Mouse (Mus musculus) heart, embryonic 14.5 days (tissue): ENCODE data around the gene Ppil3. TPM values are rescaled to one million over a fixed set of nuclear protein-coding genes. Genes with fewer than 3 reads are reported as not detected.

ENCODE experiments used
- ATAC-seq: fragments of 200-750 bp; cut with Nextera tagmentation; 2 replicates; pipeline ENCODE4 v1.8.0; 2017; ENCODE audit warnings: low read depth, moderate TSS enrichment; ENCODE audit not compliant: insufficient number of reproducible peaks, insufficient read depth, low FRiP score
- H3K27ac ChIP-seq, 2 experiments: fragments of 200-500 bp in 1 of 2; fragments of 300-500 bp in 1 of 2; sonication (generic) in 1 of 2; replicated peaks in 1 of 2; 2 replicates each; pipeline ENCODE4 v1.5.1; 2012 to 2014; ENCODE audit warnings: low read depth in 2 of 2, low read length in 2 of 2, control low read depth in 1 of 2, mild to moderate bottlenecking in 1 of 2, mixed read lengths in 1 of 2; ENCODE audit not compliant: control insufficient read depth in 1 of 2, insufficient read depth in 1 of 2
- H3K27me3 ChIP-seq: fragments of 300-500 bp; sonication (generic); 2 replicates; pipeline ENCODE4 v1.6.1; 2014; ENCODE audit warnings: mild to moderate bottlenecking, low read length, control low read depth; ENCODE audit not compliant: control insufficient read depth, insufficient read depth
- H3K36me3 ChIP-seq: fragments of 300-500 bp; sonication (generic); 2 replicates; pipeline ENCODE4 v1.6.1; 2014; ENCODE audit warnings: mild to moderate bottlenecking, control low read depth, low read length, mixed read lengths; ENCODE audit not compliant: control insufficient read depth, insufficient read depth
- H3K4me1 ChIP-seq, 2 experiments: fragments of 200-500 bp in 1 of 2; fragments of 300-500 bp in 1 of 2; sonication (generic) in 1 of 2; 2 replicates each; pipeline ENCODE4 v1.6.1; 2012 to 2014; ENCODE audit warnings: low read length in 2 of 2, control low read depth in 1 of 2, mixed read lengths in 1 of 2; ENCODE audit not compliant: control insufficient read depth in 2 of 2, insufficient read depth in 2 of 2
- H3K4me2 ChIP-seq: fragments of 300-500 bp; sonication (generic); 2 replicates; pipeline ENCODE4 v1.6.1; 2014; ENCODE audit warnings: mild to moderate bottlenecking, low read length
- H3K4me3 ChIP-seq, 2 experiments: fragments of 200-500 bp in 1 of 2; fragments of 300-500 bp in 1 of 2; sonication (generic) in 1 of 2; 2 replicates each; pipeline ENCODE4 v1.5.1; 2012 to 2014; ENCODE audit warnings: low read length in 2 of 2, mild to moderate bottlenecking in 2 of 2, control low read depth in 1 of 2, low read depth in 1 of 2, moderate library complexity in 1 of 2; ENCODE audit not compliant: control insufficient read depth in 1 of 2, insufficient read depth in 1 of 2
- H3K9ac ChIP-seq: fragments of 300-500 bp; sonication (generic); 2 replicates; pipeline ENCODE4 v1.6.1; 2014; ENCODE audit warnings: mild to moderate bottlenecking, low read length
- H3K9me3 ChIP-seq: fragments of 300-500 bp; sonication (generic); 2 replicates; pipeline ENCODE4 v1.6.1; 2016; ENCODE audit warnings: low read length, control low read depth; ENCODE audit not compliant: control insufficient read depth
- WGBS: fragments of 180-500 bp; shearing (Covaris S2); extraction: QIAGEN DNeasy Blood & Tissue Kit; methylation state at CpG from one replicate; pipeline ENCODE4 v1.1.7; 2014; 5-methylcytosine and 5-hydroxymethylcytosine counted together
- polyA plus RNA-seq: library from polyadenylated mRNA; unstranded; fragments of >200 nt; fragmentation: Nextera tagmentation; extraction: Ambion mirVana; gene quantifications from 2 replicates; pipeline ENCODE4 v1.2.1, GENCODE M21; 2014

Gene Ppil3
- polyA plus RNA-seq, 1 experiment from 2014 or later: 38.5 TPM

DNA sequence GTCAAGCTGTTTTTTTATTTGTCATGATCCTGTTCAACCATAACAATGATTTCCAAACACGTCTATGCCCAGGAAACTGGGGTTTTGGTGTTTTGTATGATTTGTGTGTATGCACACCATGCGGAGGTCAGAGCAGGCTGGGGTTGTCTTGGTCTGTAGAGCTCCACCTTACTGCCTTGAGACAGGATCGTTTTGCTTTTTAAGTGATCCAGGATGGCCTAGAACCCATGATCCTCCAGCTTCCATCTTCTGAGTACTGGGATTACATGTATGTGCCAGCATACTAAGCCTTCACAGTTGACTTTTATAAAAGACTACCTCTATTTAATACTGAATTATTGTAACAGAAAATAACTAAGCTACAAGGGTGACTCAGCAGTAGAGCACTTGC lies 35.1 kb downstream of the Ppil3 start:
- no peaks in the 10 kb centered on the region for H3K4me1 ChIP-seq
- no peak overlapping the region for H3K27ac ChIP-seq
- no peak for ATAC-seq
- H3K4me2 ChIP-seq: no peak overlapping the region
- no peak overlapping the region for H3K9ac ChIP-seq
- peaks cover 79% of the 10 kb centered on the region for H3K36me3 ChIP-seq
- H3K9me3 ChIP-seq: no peaks in the 10 kb centered on the region
- 85% methylated on average over 3 of the region's 3 CpGs for WGBS
- no peaks in the 10 kb centered on the region for H3K27me3 ChIP-seq
- no peak overlapping the region for H3K4me3 ChIP-seq

DNA sequence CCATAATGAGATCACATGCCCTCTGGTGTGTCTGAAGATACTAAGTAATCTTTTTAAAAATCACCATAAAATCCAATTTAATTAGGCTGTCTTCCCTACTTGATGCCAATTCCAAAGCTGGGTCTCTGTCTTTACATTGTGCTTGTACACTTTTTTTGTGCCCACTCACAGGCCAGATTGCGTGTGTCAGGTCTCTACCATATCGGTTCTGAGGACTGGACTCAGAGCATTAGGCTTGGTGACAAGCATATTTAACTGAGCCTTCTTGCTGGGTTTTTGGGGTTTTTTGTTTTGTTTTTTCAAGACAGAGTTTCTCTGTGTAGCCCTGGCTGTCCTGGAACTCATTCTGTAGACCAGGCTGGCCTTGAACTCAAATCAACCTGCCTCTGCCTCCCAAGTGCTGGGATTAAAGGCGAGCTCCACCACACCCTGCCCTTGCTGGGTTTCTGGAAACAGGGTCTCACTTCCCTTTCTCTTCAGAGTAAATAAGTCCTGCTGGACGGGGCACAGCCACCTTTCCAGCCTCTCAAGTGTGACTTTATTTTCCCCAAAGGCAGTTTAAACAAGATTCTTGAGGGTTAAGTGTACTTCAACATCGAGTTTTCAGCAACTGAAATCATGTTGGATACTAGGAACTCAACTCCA lies 35.6 kb downstream of the Ppil3 start:
- H3K36me3 ChIP-seq: peaks cover 76% of the 10 kb centered on the region
- no peaks in the 10 kb centered on the region for H3K4me1 ChIP-seq
- H3K9me3 ChIP-seq: no peaks in the 10 kb centered on the region
- no peak overlapping the region for H3K9ac ChIP-seq
- H3K27me3 ChIP-seq: no peaks in the 10 kb centered on the region
- no peak overlapping the region for H3K27ac ChIP-seq
- H3K4me2 ChIP-seq: no peak overlapping the region
- WGBS: 78% methylated on average over 5 of the region's 5 CpGs
- no peak overlapping the region for H3K4me3 ChIP-seq
- no peak for ATAC-seq

DNA sequence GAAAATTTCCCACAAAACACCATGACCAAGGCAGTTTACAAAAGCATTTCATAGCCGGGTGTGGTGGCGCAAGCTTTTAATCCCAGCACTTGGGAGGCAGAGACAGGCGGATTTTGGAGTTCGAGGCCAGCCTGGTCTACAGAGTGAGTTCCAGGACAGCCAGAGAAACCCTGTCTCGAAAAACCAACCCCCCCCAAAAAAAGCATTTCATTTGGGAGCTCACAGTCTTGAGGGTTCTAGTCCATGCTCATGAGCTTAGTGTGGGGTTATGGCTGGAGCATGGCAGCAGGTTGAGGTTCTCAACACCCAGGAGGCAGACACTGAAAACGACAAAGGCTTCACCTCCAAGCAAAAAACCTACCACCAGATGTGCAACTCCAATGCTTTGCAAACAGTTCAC lies 37.1 kb downstream of the Ppil3 start:
- Histone ChIP-seq H3K4me3 (no peak overlapping the region), H3K9ac (no peak overlapping the region), H3K27ac (no peak overlapping the region), H3K27me3 (no peaks in the 10 kb centered on the region), H3K9me3 (no peaks in the 10 kb centered on the region), H3K4me1 (no peaks in the 10 kb centered on the region), H3K4me2 (no peak overlapping the region), H3K36me3 (peaks cover 76% of the 10 kb centered on the region)
- 85% methylated on average over 6 of the region's 6 CpGs for WGBS
- no peak for ATAC-seq

DNA sequence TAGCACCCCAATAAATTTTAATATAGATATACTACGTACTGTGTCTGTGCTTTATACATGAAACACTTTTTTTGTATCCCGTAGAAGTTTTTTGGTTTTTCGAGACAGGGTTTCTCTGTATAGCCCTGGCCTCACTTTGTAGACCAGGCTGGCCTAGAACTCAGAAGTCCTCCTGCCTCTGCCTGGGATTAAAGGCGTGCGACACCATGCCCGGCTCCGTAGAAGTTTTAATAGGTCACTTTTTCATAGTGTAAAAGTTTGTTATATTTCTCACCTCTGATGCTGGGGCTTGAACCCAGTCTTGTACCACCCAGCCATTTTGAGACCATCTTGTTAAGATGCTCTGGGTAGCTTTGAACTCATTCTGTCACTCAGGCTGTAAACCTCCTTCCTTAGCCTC lies 38.0 kb downstream of the Ppil3 start:
- peaks cover 76% of the 10 kb centered on the region for H3K36me3 ChIP-seq
- H3K9me3 ChIP-seq: no peaks in the 10 kb centered on the region
- no peak overlapping the region for H3K4me2 ChIP-seq
- no peaks in the 10 kb centered on the region for H3K4me1 ChIP-seq
- 94% methylated on average over 7 of the region's 7 CpGs for WGBS
- ATAC-seq: no peak
- no peaks in the 10 kb centered on the region for H3K27me3 ChIP-seq
- no peak overlapping the region for H3K9ac ChIP-seq
- no peak overlapping the region for H3K4me3 ChIP-seq
- no peak overlapping the region for H3K27ac ChIP-seq

DNA sequence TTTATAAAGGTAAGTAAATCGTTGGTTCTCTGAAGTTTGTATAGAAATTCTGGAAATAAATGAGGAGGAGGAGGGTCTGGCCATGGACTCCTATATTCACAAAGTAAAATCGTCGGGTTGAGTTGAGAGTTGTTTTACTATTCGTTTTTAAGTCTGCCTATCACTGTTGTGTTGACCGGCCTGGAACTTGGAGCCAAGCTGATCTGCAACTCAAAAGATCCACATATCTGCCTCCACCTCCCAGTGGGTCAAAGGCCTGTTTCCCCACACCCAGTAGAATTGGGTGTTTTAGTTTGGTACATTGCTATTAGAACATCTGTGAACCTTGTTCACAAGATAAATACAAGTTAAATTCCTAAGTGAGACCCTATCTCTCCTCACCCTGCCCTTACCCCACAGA lies 41.5 kb downstream of the Ppil3 start:
- WGBS: 92% methylated on average over 5 of the region's 5 CpGs
- no peak for ATAC-seq

DNA sequence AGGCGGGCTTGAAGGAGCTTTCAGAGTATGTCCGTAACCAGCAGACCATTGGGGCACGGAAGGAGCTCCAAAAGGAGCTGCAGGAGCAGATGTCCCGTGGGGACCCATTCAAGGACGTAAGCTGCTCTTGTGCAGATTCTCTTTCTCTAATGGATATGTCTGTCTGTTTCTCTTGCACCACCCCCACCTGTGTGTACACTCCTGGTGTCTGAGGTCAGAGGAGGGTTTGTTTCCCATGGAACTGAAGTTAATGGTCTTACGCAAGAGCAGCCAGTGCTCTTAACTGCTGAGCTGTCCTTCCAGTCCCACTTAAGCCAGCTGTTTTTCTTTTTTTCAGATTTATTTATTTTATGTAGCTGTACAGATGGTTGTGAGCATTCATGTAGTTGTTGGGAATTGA lies 43.9 kb downstream of the Ppil3 start:
- Histone ChIP-seq H3K9ac (no peak overlapping the region), H3K27me3 (no peaks in the 10 kb centered on the region), H3K9me3 (no peaks in the 10 kb centered on the region), H3K4me1 (no peaks in the 10 kb centered on the region), H3K36me3 (peaks cover 92% of the 10 kb centered on the region), H3K4me2 (no peak overlapping the region), H3K4me3 (no peak overlapping the region), H3K27ac (no peak overlapping the region)
- ATAC-seq: no peak
- WGBS: 89% methylated on average over 6 of the region's 6 CpGs

More for the DNA sequence above, 41.5 kb downstream of the Ppil3 start:
- H3K9ac ChIP-seq: no peak overlapping the region
- no peak overlapping the region for H3K4me3 ChIP-seq
- H3K27me3 ChIP-seq: no peaks in the 10 kb centered on the region
- no peaks in the 10 kb centered on the region for H3K9me3 ChIP-seq
- H3K4me1 ChIP-seq: no peaks in the 10 kb centered on the region
- H3K36me3 ChIP-seq: peaks cover 85% of the 10 kb centered on the region
- no peak overlapping the region for H3K27ac ChIP-seq
- H3K4me2 ChIP-seq: no peak overlapping the region

DNA sequence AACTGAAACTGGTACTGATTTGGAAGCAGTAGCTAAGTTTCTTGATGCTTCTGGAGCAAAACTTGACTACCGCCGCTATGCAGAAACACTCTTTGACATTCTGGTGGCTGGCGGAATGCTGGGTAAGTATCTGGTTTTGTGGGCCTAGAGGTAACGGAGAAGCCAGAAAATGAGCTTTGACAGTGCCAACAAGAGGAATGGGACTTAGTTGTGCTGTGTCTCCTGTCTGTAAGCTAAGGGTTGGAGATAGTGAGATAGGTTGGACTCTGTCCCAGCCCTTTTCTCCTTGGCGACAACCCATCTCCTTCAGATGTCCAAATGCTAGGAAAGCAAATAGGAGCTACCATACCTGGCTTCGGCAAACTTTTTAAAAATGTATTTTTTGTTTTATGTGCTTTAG lies 47.6 kb downstream of the Ppil3 start:
- no peaks in the 10 kb centered on the region for H3K9me3 ChIP-seq
- H3K9ac ChIP-seq: no peak overlapping the region
- H3K4me1 ChIP-seq: peaks cover 0 to 8% of the 10 kb centered on the region in 2 experiments; a peak in 1 of 4 replicates
- H3K4me2 ChIP-seq: no peak overlapping the region
- peaks cover 82% of the 10 kb centered on the region for H3K36me3 ChIP-seq
- WGBS: 91% methylated on average over 6 of the region's 6 CpGs
- H3K4me3 ChIP-seq: no peak overlapping the region
- no peak overlapping the region for H3K27ac ChIP-seq
- no peak for ATAC-seq
- no peaks in the 10 kb centered on the region for H3K27me3 ChIP-seq

DNA sequence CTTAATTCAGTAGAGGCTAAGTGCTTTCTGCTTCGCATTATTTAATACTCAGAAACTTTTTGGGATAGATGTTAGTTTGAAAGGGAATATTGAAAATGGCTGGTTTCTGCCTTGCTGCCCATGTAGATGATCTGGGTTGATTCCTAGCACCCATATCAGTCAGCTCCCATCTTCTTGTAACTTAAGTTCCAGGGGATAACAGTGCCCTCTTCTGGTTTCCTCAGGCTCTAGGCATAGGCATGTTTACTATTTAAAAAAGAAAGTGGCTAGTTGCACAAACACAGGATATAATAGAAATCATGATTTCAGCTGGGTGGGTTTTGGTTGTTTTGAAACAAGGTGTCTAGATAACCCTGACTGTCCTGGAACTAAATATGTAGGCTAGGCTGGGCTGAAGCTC lies 49.1 kb downstream of the Ppil3 start:
- Histone ChIP-seq H3K36me3 (peaks cover 67% of the 10 kb centered on the region), H3K27ac (no peak overlapping the region), H3K9ac (no peak overlapping the region), H3K4me2 (no peak overlapping the region), H3K27me3 (no peaks in the 10 kb centered on the region), H3K9me3 (no peaks in the 10 kb centered on the region), H3K4me3 (no peak overlapping the region), H3K4me1 (peaks cover 5 to 11% of the 10 kb centered on the region in 2 experiments; a peak in 2 of 4 replicates)
- 96% methylated on average over 1 of the region's 1 CpGs for WGBS
- ATAC-seq: no peak
